Mouse (Mus musculus) thymus, adult 2 months (tissue): Measurements from ENCODE around the gene Gm49318.

Source experiments
- CTCF ChIP-seq: fragments of 200-500 bp; IDR thresholded peaks from 2 replicates; pipeline ENCODE4 v1.5.1; 2012; ENCODE audit warnings: mild to moderate bottlenecking, control low read depth, low read length, moderate library complexity, borderline replicate concordance; ENCODE audit not compliant: control insufficient read depth, poor library complexity, insufficient read depth; ENCODE audit errors: extremely low read depth
- POLR2A ChIP-seq: fragments of 200-500 bp; IDR thresholded peaks from 2 replicates; pipeline ENCODE4 v1.6.1; 2012; ENCODE audit warnings: mild to moderate bottlenecking, low read length, control low read depth, moderate library complexity; ENCODE audit not compliant: control insufficient read depth, poor library complexity, insufficient read depth; ENCODE audit errors: extremely low read depth

GRCm38 (mm10) chr9:22037826-22038225 is 33.2 kb downstream of the Gm49318 start:
- TF ChIP-seq POLR2A (no peak), CTCF (no peak)
